Mouse (Mus musculus) megakaryocyte-erythroid progenitor cell, adult 5-6 weeks (primary cell): ENCODE measurements at regions not wholly inside any gene's neighbourhood (a gene's known extent, or its start where the extent isn't known, plus 50 kb on each side); places are given as distances from the start of the nearest gene placed in this dataset.
A peak's percentile ranks its signal among the peaks of the same experiment; 100 is the strongest.

Experiments used
- ATAC-seq: replicated peaks from 2 replicates; pipeline ENCODE4 v1.8.0; 2016; ENCODE audit warnings: mild to moderate bottlenecking, inconsistent platforms; ENCODE audit not compliant: severe bottlenecking, poor library complexity, low FRiP score, low TSS enrichment

GRCm38 (mm10) chr6:55781146-55781545, 55.5 kb upstream of the Itprid1 start:
- no peak for ATAC-seq

DNA sequence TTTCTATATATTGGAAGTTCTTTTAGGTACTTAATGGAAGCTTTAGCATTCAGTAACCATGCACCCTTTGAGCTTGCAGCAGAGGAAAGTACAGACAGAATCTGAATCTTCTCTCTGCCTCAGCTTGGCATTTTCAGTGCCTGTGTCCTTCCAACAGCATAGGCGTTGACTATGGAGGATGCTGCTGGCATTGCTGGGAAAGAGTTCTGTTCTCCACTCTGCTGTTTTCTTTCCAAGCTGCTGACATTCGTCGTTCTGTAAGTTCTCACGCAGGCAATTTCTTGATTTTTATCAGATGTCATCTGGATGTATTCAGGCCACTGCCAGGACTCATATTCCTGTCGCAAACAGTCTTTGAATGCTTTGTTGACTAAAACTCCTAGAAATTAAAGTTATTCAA, 61.2 kb upstream of the Itprid1 start:
- no peak for ATAC-seq

DNA sequence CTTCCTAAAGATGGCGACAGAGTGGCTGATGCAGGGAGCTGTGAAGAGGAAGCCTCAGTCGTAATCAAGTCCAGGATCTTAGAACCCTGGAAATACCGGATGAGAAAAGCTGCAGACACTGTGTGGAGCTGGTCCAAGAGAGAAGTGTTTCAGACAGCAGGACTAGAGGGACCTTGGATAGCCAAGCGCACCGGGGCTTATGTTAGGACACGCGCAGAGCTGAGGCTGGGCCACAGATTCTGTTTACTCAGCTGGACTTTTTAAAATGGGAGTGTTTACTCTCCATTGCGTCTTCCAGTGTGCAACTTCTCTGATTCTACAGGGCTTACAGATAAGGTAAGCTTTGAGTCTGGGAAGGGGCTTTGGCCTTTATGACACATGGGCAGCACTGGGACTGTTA, 66.4 kb upstream of the Itprid1 start:
- no peak for ATAC-seq

DNA sequence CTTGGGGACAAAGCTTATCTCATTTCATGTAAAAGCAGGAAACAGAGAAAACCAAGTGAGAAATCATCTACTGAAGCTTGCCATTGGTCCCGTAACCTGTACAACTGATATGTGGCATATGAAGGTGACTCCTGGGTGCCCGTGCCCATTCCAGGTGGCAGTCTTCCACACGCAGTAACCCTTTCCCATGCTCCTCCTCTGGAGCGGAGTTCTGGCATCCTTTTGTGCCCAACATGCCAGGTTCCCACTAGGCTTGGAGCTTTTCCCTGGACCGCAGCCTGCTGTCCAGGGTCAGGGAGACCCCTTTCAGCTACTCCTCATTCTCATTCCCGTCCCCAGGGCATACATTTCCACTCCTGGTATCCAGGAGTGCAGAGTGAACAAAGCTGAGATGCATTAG, 74.4 kb upstream of the Neurod6 start:
- no peak for ATAC-seq

- ATAC-seq, result no peak
Observed at GRCm38 (mm10) chr6:55750831-55751230, 69.8 kb upstream of the Neurod6 start.

- ATAC-seq, result no peak
Observed at GRCm38 (mm10) chr6:55745859-55746151, 64.7 kb upstream of the Neurod6 start.

DNA sequence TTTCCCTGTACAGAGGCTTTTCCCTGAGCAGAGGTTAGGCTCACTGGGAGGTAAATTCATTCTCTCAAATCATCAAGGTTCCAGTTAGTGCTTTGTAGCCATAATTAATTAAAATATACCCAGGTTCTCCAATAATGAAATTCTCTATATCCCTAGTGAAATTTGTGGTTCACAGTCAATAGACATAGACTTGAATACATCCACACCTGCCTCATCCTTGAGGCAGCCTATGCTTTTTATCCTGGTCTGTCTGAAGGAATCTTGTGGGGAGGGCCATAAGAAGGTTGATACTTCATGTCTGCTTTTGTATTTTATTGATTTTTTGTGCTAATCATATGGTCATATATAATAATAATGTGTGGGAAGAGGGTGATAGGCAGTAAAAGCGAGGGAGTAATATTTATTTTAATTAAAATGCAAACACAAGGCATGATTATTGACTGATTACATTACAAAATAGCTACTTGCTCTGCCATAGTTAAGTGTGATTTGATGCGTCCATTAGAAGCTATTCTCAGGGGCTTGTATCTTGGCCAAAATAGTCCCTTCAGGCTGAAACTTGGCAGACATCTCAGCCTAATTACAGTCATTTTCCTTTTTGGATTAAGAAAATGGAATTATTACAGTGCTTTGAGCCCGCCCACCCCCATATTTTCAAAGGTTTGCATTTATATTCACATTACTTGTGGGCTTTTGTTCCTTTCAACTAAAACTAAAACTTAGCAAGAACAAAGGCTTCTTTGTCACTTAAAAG, 64.2 kb upstream of the Neurod6 start:
- no peak for ATAC-seq

- peak; percentile 75 for ATAC-seq
Observed at GRCm38 (mm10) chr6:55731301-55731826, 50.3 kb upstream of the Neurod6 start.
